Mouse (Mus musculus) hindbrain, embryonic 14.5 days (tissue): ENCODE measurements around the gene Gm10234. TPM values are rescaled to one million over a fixed set of nuclear protein-coding genes. Genes with fewer than 3 reads are reported as not detected.

Source experiments
- ATAC-seq: fragments of 200-750 bp; cut with Nextera tagmentation; 2 replicates; pipeline ENCODE4 v1.8.0; 2017; ENCODE audit warnings: moderate number of reproducible peaks, mild to moderate bottlenecking, moderate TSS enrichment, moderate library complexity; ENCODE audit not compliant: low FRiP score
- DNase-seq: peaks from one replicate; pipeline ENCODE4 v3.0.0-alpha.2; 2015; ENCODE audit warnings: low spot score
- H3K27ac ChIP-seq: fragments of 300-500 bp; sonication (generic); 2 replicates; pipeline ENCODE4 v1.5.1; 2014; ENCODE audit warnings: mild to moderate bottlenecking, moderate library complexity
- H3K27me3 ChIP-seq: fragments of 300-500 bp; sonication (generic); 2 replicates; pipeline ENCODE4 v1.6.1; 2014; ENCODE audit warnings: mild to moderate bottlenecking, low read length, mixed read lengths; ENCODE audit not compliant: control insufficient read depth, insufficient read depth
- H3K36me3 ChIP-seq: fragments of 300-500 bp; sonication (generic); replicated peaks from 2 replicates; pipeline ENCODE4 v1.6.1; 2014; ENCODE audit not compliant: control insufficient read depth, insufficient read depth
- H3K4me1 ChIP-seq: fragments of 300-500 bp; sonication (generic); replicated peaks from 2 replicates; pipeline ENCODE4 v1.6.1; 2014; ENCODE audit warnings: antibody characterized with exemption, low read length, mixed read lengths; ENCODE audit not compliant: control insufficient read depth, insufficient read depth
- H3K4me2 ChIP-seq: fragments of 300-500 bp; sonication (generic); replicated peaks from 2 replicates; pipeline ENCODE4 v1.6.1; 2014; ENCODE audit warnings: mild to moderate bottlenecking, moderate library complexity
- H3K4me3 ChIP-seq: fragments of 300-500 bp; sonication (generic); replicated peaks from 2 replicates; pipeline ENCODE4 v1.5.1; 2014; ENCODE audit warnings: mild to moderate bottlenecking, low read length
- H3K9ac ChIP-seq: fragments of 300-500 bp; sonication (generic); 2 replicates; pipeline ENCODE4 v1.6.1; 2014
- H3K9me3 ChIP-seq: fragments of 300-500 bp; sonication (generic); 2 replicates; pipeline ENCODE4 v1.6.1; 2016; ENCODE audit warnings: low read length; ENCODE audit not compliant: control insufficient read depth
- WGBS: fragments of 180-500 bp; shearing (Covaris S2); extraction: QIAGEN DNeasy Blood & Tissue Kit; methylation state at CpG from one replicate; pipeline ENCODE4 v1.1.7; 2014; 5-methylcytosine and 5-hydroxymethylcytosine counted together
- polyA plus RNA-seq: library from polyadenylated mRNA; unstranded; fragments of >200 nt; fragmentation: Nextera tagmentation; extraction: Ambion mirVana; gene quantifications from 2 replicates; pipeline ENCODE4 v1.2.1, GENCODE M21; 2014

The Gm10234 gene
- polyA plus RNA-seq, 1 experiment from 2014 or later, result not detected

- 92% methylated on average over 5 of the region's 5 CpGs for WGBS
These were observed 38.2 kb downstream of the Gm10234 start for GRCm38 (mm10) chr6:95360084-95360483.

GRCm38 (mm10) chr6:95362707-95363106, 40.8 kb downstream of the Gm10234 start:
- no peaks in the 10 kb centered on the region for H3K9me3 ChIP-seq
- H3K36me3 ChIP-seq, result no peaks in the 10 kb centered on the region
- H3K4me2 ChIP-seq, result no peak overlapping the region
- 71% methylated on average over 5 of the region's 5 CpGs for WGBS
- H3K4me1 ChIP-seq, result no peaks in the 10 kb centered on the region
- no peak overlapping the region for H3K4me3 ChIP-seq
- no peaks in the 10 kb centered on the region for H3K27me3 ChIP-seq
- DNase-seq (no peak), ATAC-seq (no peak)
- H3K9ac ChIP-seq, result no peak overlapping the region
- H3K27ac ChIP-seq, result no peak overlapping the region

More at GRCm38 (mm10) chr6:95360084-95360483, 38.2 kb downstream of the Gm10234 start:
- ATAC-seq, result no peak
- no peaks in the 10 kb centered on the region for H3K27me3 ChIP-seq
- no peak for DNase-seq
- H3K9ac ChIP-seq, result no peak overlapping the region
- no peaks in the 10 kb centered on the region for H3K9me3 ChIP-seq
- no peaks in the 10 kb centered on the region for H3K36me3 ChIP-seq
- no peaks in the 10 kb centered on the region for H3K4me1 ChIP-seq
- H3K27ac ChIP-seq, result no peak overlapping the region
- no peak overlapping the region for H3K4me3 ChIP-seq
- no peak overlapping the region for H3K4me2 ChIP-seq

- no peaks in the 10 kb centered on the region for H3K4me1 ChIP-seq
- H3K27ac ChIP-seq, result no peak overlapping the region
- DNase-seq, result no peak
- no peaks in the 10 kb centered on the region for H3K27me3 ChIP-seq
- 81% methylated on average over 4 of the region's 4 CpGs for WGBS
- ATAC-seq, result no peak
- H3K9ac ChIP-seq, result no peak overlapping the region
- H3K36me3 ChIP-seq, result no peaks in the 10 kb centered on the region
- no peaks in the 10 kb centered on the region for H3K9me3 ChIP-seq
- no peak overlapping the region for H3K4me2 ChIP-seq
- H3K4me3 ChIP-seq, result no peak overlapping the region
These were observed 49.9 kb downstream of the Gm10234 start for GRCm38 (mm10) chr6:95371811-95372210.

Other genes starting within 250 kb of the Gm10234 start
- 5.2 and 6.5 TPM in 2 replicates for gene Kbtbd8, start 204.9 kb upstream of the Gm10234 start, polyA plus RNA-seq